Mouse (Mus musculus): ENCODE results near the gene Dph2.

GRCm38 (mm10) chr4:117867000-117867399 is 24.8 kb downstream of the Dph2 start:
- TF ChIP-seq CTCF (IDR thresholded peaks at IDR 0.05; ENCODE audit: insufficient read depth, low read depth, low read length) (no peak), POLR2A (IDR thresholded peaks at IDR 0.05; ENCODE audit: insufficient read depth, low read depth, low read length) (no peak)
